Mouse (Mus musculus) embryonic facial prominence, embryonic 13.5 days (tissue): ENCODE measurements around the gene Anxa11. TPM values are rescaled to one million over a fixed set of nuclear protein-coding genes. Genes with fewer than 3 reads are reported as not detected.

Source experiments
- ATAC-seq: fragments of 200-750 bp; cut with Nextera tagmentation; 2 replicates; pipeline ENCODE4 v1.8.0; 2017; ENCODE audit warnings: low read depth; ENCODE audit not compliant: insufficient number of reproducible peaks, insufficient read depth, low FRiP score, low TSS enrichment
- H3K27ac ChIP-seq: fragments of 300-500 bp; sonication (generic); 2 replicates; pipeline ENCODE4 v1.5.1; 2015; ENCODE audit warnings: moderate library complexity, mild to moderate bottlenecking, inconsistent platforms
- H3K27me3 ChIP-seq: fragments of 300-500 bp; sonication (generic); 2 replicates; pipeline ENCODE4 v1.6.1; 2015; ENCODE audit warnings: mild to moderate bottlenecking, inconsistent platforms
- H3K36me3 ChIP-seq: fragments of 300-500 bp; sonication (generic); 2 replicates; pipeline ENCODE4 v1.6.1; 2015; ENCODE audit warnings: mild to moderate bottlenecking, inconsistent platforms
- H3K4me1 ChIP-seq: fragments of 300-500 bp; sonication (generic); 2 replicates; pipeline ENCODE4 v1.6.1; 2015; ENCODE audit warnings: inconsistent platforms
- H3K4me2 ChIP-seq: fragments of 300-500 bp; sonication (generic); 2 replicates; pipeline ENCODE4 v1.6.1; 2015; ENCODE audit warnings: moderate library complexity, mild to moderate bottlenecking, inconsistent platforms
- H3K4me3 ChIP-seq: fragments of 300-500 bp; sonication (generic); 2 replicates; pipeline ENCODE4 v1.5.1; 2015; ENCODE audit warnings: mild to moderate bottlenecking, inconsistent platforms
- H3K9ac ChIP-seq: fragments of 300-500 bp; sonication (generic); 2 replicates; pipeline ENCODE4 v1.6.1; 2015; ENCODE audit warnings: mild to moderate bottlenecking, inconsistent platforms
- H3K9me3 ChIP-seq: fragments of 300-500 bp; sonication (generic); 2 replicates; pipeline ENCODE4 v1.6.1; 2016; ENCODE audit warnings: inconsistent platforms
- WGBS: fragments of 180-500 bp; shearing (Covaris S2); methylation state at CpG from one replicate; pipeline ENCODE4 v1.1.7; 2015; ENCODE audit warnings: mixed read lengths; 5-methylcytosine and 5-hydroxymethylcytosine counted together
- polyA plus RNA-seq: library from polyadenylated mRNA; unstranded; fragments of >200 nt; fragmentation: Nextera tagmentation; extraction: Ambion mirVana; gene quantifications from 2 replicates; pipeline ENCODE4 v1.2.1, GENCODE M21; 2015

Anxa11 gene
- polyA plus RNA-seq, 1 experiment from 2014 or later, result 15.4 TPM

GRCm38 (mm10) chr14:25855241-25855885 lies 13.4 kb downstream of the Anxa11 start:
- H3K36me3 ChIP-seq, result no peaks in the 10 kb centered on the region
- no peak overlapping the region for H3K9ac ChIP-seq
- 32% methylated on average over 8 of the region's 8 CpGs for WGBS
- peaks cover 15% of the 10 kb centered on the region for H3K4me1 ChIP-seq
- no peak overlapping the region for H3K4me2 ChIP-seq
- H3K9me3 ChIP-seq, result no peaks in the 10 kb centered on the region
- no peak for ATAC-seq
- H3K27me3 ChIP-seq, result peaks cover 4% of the 10 kb centered on the region; the same call in 1 of the 2 replicates
- peak overlapping the region; percentile 1; the same call in 1 of the 2 replicates for H3K27ac ChIP-seq
- no peak overlapping the region for H3K4me3 ChIP-seq

- Histone ChIP-seq H3K4me2 (no peak overlapping the region), H3K27ac (no peak overlapping the region), H3K27me3 (peaks cover 4% of the 10 kb centered on the region; the same call in 1 of the 2 replicates), H3K9me3 (no peaks in the 10 kb centered on the region), H3K4me3 (no peak overlapping the region), H3K4me1 (peaks cover 15% of the 10 kb centered on the region), H3K9ac (no peak overlapping the region), H3K36me3 (no peaks in the 10 kb centered on the region)
- WGBS, result 86% methylated on average over 3 of the region's 3 CpGs
- no peak for ATAC-seq
Observed at GRCm38 (mm10) chr14:25857168-25857621, 15.2 kb downstream of the Anxa11 start.

- Histone ChIP-seq H3K4me3 (no peak overlapping the region), H3K9me3 (no peaks in the 10 kb centered on the region), H3K27me3 (peaks cover 4% of the 10 kb centered on the region; the same call in 1 of the 2 replicates), H3K36me3 (no peaks in the 10 kb centered on the region), H3K4me1 (peaks cover 15% of the 10 kb centered on the region), H3K4me2 (no peak overlapping the region), H3K9ac (no peak overlapping the region), H3K27ac (no peak overlapping the region)
- 81% methylated on average over 8 of the region's 8 CpGs for WGBS
- no peak for ATAC-seq
Observed at GRCm38 (mm10) chr14:25857940-25858339, 16.0 kb downstream of the Anxa11 start.

GRCm38 (mm10) chr14:25861771-25862530 lies 20.0 kb downstream of the Anxa11 start:
- H3K36me3 ChIP-seq, result no peaks in the 10 kb centered on the region
- peaks cover 4% of the 10 kb centered on the region; the same call in 1 of the 2 replicates for H3K27me3 ChIP-seq
- H3K9ac ChIP-seq, result no peak overlapping the region
- H3K27ac ChIP-seq, result no peak overlapping the region
- WGBS, result 90% methylated on average over 13 of the region's 13 CpGs
- 0 out of 2 replicates have a peak, but pooled peaks cover 8% of the 10 kb centered on the region for H3K4me1 ChIP-seq
- H3K9me3 ChIP-seq, result no peaks in the 10 kb centered on the region
- no peak overlapping the region for H3K4me3 ChIP-seq
- ATAC-seq, result no peak
- H3K4me2 ChIP-seq, result no peak overlapping the region

GRCm38 (mm10) chr14:25863721-25864120 lies 21.8 kb downstream of the Anxa11 start:
- no peak for ATAC-seq
- Histone ChIP-seq H3K4me2 (no peak overlapping the region), H3K9ac (no peak overlapping the region), H3K27me3 (peaks cover 4% of the 10 kb centered on the region; the same call in 1 of the 2 replicates), H3K4me3 (no peak overlapping the region), H3K9me3 (no peaks in the 10 kb centered on the region), H3K27ac (no peak overlapping the region), H3K4me1 (0 out of 2 replicates have a peak, but pooled peaks cover 9% of the 10 kb centered on the region), H3K36me3 (no peaks in the 10 kb centered on the region)
- 68% methylated on average over 2 of the region's 2 CpGs for WGBS

GRCm38 (mm10) chr14:25865251-25865650 lies 23.3 kb downstream of the Anxa11 start:
- H3K9me3 ChIP-seq, result no peaks in the 10 kb centered on the region
- no peak overlapping the region for H3K27ac ChIP-seq
- H3K4me1 ChIP-seq, result 0 out of 2 replicates have a peak, but pooled peaks cover 15% of the 10 kb centered on the region
- H3K4me2 ChIP-seq, result no peak overlapping the region
- no peak overlapping the region for H3K4me3 ChIP-seq
- WGBS, result 61% methylated on average over 5 of the region's 5 CpGs
- no peak overlapping the region for H3K9ac ChIP-seq
- H3K27me3 ChIP-seq, result no peaks in the 10 kb centered on the region
- H3K36me3 ChIP-seq, result no peaks in the 10 kb centered on the region
- ATAC-seq, result no peak

GRCm38 (mm10) chr14:25866384-25866783 lies 24.4 kb downstream of the Anxa11 start:
- Histone ChIP-seq H3K4me1 (0 out of 2 replicates have a peak, but pooled peaks cover 15% of the 10 kb centered on the region), H3K4me2 (no peak overlapping the region), H3K9me3 (no peaks in the 10 kb centered on the region), H3K9ac (no peak overlapping the region), H3K4me3 (no peak overlapping the region), H3K27ac (no peak overlapping the region), H3K36me3 (no peaks in the 10 kb centered on the region), H3K27me3 (no peaks in the 10 kb centered on the region)
- WGBS, result 82% methylated on average over 6 of the region's 6 CpGs
- no peak for ATAC-seq

GRCm38 (mm10) chr14:25866832-25867231 lies 24.9 kb downstream of the Anxa11 start:
- ATAC-seq, result no peak
- H3K9ac ChIP-seq, result no peak overlapping the region
- H3K9me3 ChIP-seq, result no peaks in the 10 kb centered on the region
- no peak overlapping the region for H3K4me2 ChIP-seq
- WGBS, result 72% methylated on average over 11 of the region's 11 CpGs
- H3K4me1 ChIP-seq, result 0 out of 2 replicates have a peak, but pooled peaks cover 15% of the 10 kb centered on the region
- H3K4me3 ChIP-seq, result no peak overlapping the region
- no peak overlapping the region for H3K27ac ChIP-seq
- H3K27me3 ChIP-seq, result no peaks in the 10 kb centered on the region
- H3K36me3 ChIP-seq, result no peaks in the 10 kb centered on the region

- H3K9ac ChIP-seq, result no peak overlapping the region
- H3K4me2 ChIP-seq, result no peak overlapping the region
- ATAC-seq, result no peak
- H3K9me3 ChIP-seq, result no peaks in the 10 kb centered on the region
- no peaks in the 10 kb centered on the region for H3K36me3 ChIP-seq
- H3K4me3 ChIP-seq, result no peak overlapping the region
- WGBS, result 63% methylated on average over 6 of the region's 6 CpGs
- H3K4me1 ChIP-seq, result peaks cover 23% of the 10 kb centered on the region
- H3K27me3 ChIP-seq, result no peaks in the 10 kb centered on the region
- no peak overlapping the region for H3K27ac ChIP-seq
Observed at GRCm38 (mm10) chr14:25867834-25868233, 25.9 kb downstream of the Anxa11 start.

GRCm38 (mm10) chr14:25868706-25869105 lies 26.8 kb downstream of the Anxa11 start:
- Histone ChIP-seq H3K4me1 (peaks cover 29% of the 10 kb centered on the region), H3K27ac (no peak overlapping the region), H3K27me3 (no peaks in the 10 kb centered on the region), H3K9ac (no peak overlapping the region), H3K4me3 (no peak overlapping the region), H3K36me3 (no peaks in the 10 kb centered on the region), H3K9me3 (no peaks in the 10 kb centered on the region), H3K4me2 (no peak overlapping the region)
- WGBS, result 73% methylated on average over 3 of the region's 4 CpGs
- no peak for ATAC-seq

GRCm38 (mm10) chr14:25869135-25869878 lies 27.4 kb downstream of the Anxa11 start:
- 60% methylated on average over 9 of the region's 9 CpGs for WGBS
- H3K4me3 ChIP-seq, result no peak overlapping the region

More at GRCm38 (mm10) chr14:25869135-25869878, 27.4 kb downstream of the Anxa11 start:
- Histone ChIP-seq H3K36me3 (no peaks in the 10 kb centered on the region), H3K4me1 (peaks cover 29% of the 10 kb centered on the region), H3K27ac (no peak overlapping the region), H3K9ac (no peak overlapping the region), H3K4me2 (no peak overlapping the region), H3K27me3 (no peaks in the 10 kb centered on the region), H3K9me3 (no peaks in the 10 kb centered on the region)
- ATAC-seq, result no peak
